Mouse (Mus musculus) MEL (cell line): Measurements from ENCODE around the gene Sccpdh. TPM values are rescaled to one million over a fixed set of nuclear protein-coding genes. Genes with fewer than 3 reads are reported as not detected.
A peak's percentile ranks its signal among the peaks of the same experiment; 100 is the strongest.
"Not testable (repeated sequence)": the region's sequence is repeated elsewhere in the genome, so short reads cannot be mapped to it uniquely, and the experiment has no call there.

Experiments used
- DNase-seq: peaks from one replicate; pipeline ENCODE4 v3.0.0; 2011; ENCODE audit warnings: low read depth, low spot score
- H3K27ac ChIP-seq: 2 replicates; pipeline ENCODE4 v1.5.1; 2012; ENCODE audit warnings: low read depth, mild to moderate bottlenecking, control low read depth, low read length, moderate library complexity; ENCODE audit not compliant: control insufficient read depth
- H3K27me3 ChIP-seq, 2 experiments: fragments of 150-350 bp in 1 of 2; sonication (generic) in 1 of 2; 2 replicates each; pipeline ENCODE4 v1.6.1; 2012; ENCODE audit warnings: low read length in 2 of 2, mild to moderate bottlenecking in 2 of 2, improper control_type of control experiment in 1 of 2, moderate library complexity in 1 of 2; ENCODE audit not compliant: insufficient read depth in 2 of 2, control insufficient read depth in 1 of 2
- H3K36me3 ChIP-seq, 2 experiments: 2 replicates each; pipeline ENCODE4 v1.6.1; 2012 to 2014; ENCODE audit warnings: low read length in 2 of 2, improper control_type of control experiment in 1 of 2, inconsistent platforms in 1 of 2, mild to moderate bottlenecking in 1 of 2; ENCODE audit not compliant: insufficient read depth in 2 of 2, control insufficient read depth in 1 of 2
- H3K4me1 ChIP-seq, 2 experiments: fragments of 150-350 bp in 1 of 2; sonication (generic) in 1 of 2; 2 replicates each; pipeline ENCODE4 v1.6.1; 2012; ENCODE audit warnings: low read length in 2 of 2, improper control_type of control experiment in 1 of 2, mild to moderate bottlenecking in 1 of 2; ENCODE audit not compliant: insufficient read depth in 2 of 2, control insufficient read depth in 1 of 2
- H3K4me3 ChIP-seq, 2 experiments: fragments of 150-350 bp in 1 of 2; sonication (generic) in 1 of 2; 2 replicates each; pipeline ENCODE4 v1.5.1; 2012; ENCODE audit warnings: low read depth in 2 of 2, low read length in 2 of 2, mild to moderate bottlenecking in 2 of 2, moderate library complexity in 2 of 2, control low read depth in 1 of 2, improper control_type of control experiment in 1 of 2; ENCODE audit not compliant: control insufficient read depth in 1 of 2, insufficient read depth in 1 of 2
- H3K79me2 ChIP-seq: 2 replicates; pipeline ENCODE4 v1.6.1; 2012; ENCODE audit warnings: mild to moderate bottlenecking, low read length, moderate library complexity; ENCODE audit not compliant: control insufficient read depth, poor library complexity, insufficient read depth
- H3K9ac ChIP-seq: 2 replicates; pipeline ENCODE4 v1.6.1; 2012; ENCODE audit warnings: low read depth, mild to moderate bottlenecking, control low read depth, low read length, moderate library complexity; ENCODE audit not compliant: control insufficient read depth, poor library complexity, severe bottlenecking
- H3K9me3 ChIP-seq: fragments of 150-350 bp; sonication (generic); replicated peaks from 2 replicates; pipeline ENCODE4 v1.6.1; 2012; ENCODE audit warnings: mild to moderate bottlenecking, low read length, improper control_type of control experiment, moderate library complexity; ENCODE audit not compliant: insufficient read depth
- BHLHE40 ChIP-seq: IDR thresholded peaks from 2 replicates; pipeline ENCODE4 v1.6.1; 2012; ENCODE audit warnings: low read depth, mild to moderate bottlenecking, inconsistent platforms, low read length, improper control_type of control experiment, borderline replicate concordance
- CHD2 ChIP-seq: IDR thresholded peaks from 2 replicates; pipeline ENCODE4 v1.6.1; 2011; ENCODE audit warnings: low read length, improper control_type of control experiment
- CTCF ChIP-seq, 3 experiments: IDR thresholded peaks in 2 of 3; conservative IDR thresholded peaks in 1 of 3; 2 replicates each; pipeline ENCODE4 v1.5.1; 2011 to 2012; ENCODE audit warnings: low read length in 3 of 3, low read depth in 2 of 3, mild to moderate bottlenecking in 2 of 3, improper control_type of control experiment in 1 of 3, inconsistent platforms in 1 of 3, mixed read lengths in 1 of 3, moderate library complexity in 1 of 3; ENCODE audit not compliant: control insufficient read depth in 1 of 3, insufficient read depth in 1 of 3, poor library complexity in 1 of 3, severe bottlenecking in 1 of 3
- E2F4 ChIP-seq: IDR thresholded peaks from 2 replicates; pipeline ENCODE4 v1.6.1; 2011; ENCODE audit warnings: low read depth, low read length, improper control_type of control experiment, borderline replicate concordance
- EP300 ChIP-seq, 2 experiments: IDR thresholded peaks; 2 replicates each; pipeline ENCODE4 v1.6.1; 2011; ENCODE audit warnings: improper control_type of control experiment in 2 of 2, low read length in 2 of 2, low read depth in 1 of 2, mild to moderate bottlenecking in 1 of 2
- ETS1 ChIP-seq: IDR thresholded peaks from 2 replicates; pipeline ENCODE4 v1.6.1; 2012; ENCODE audit warnings: low read depth, mild to moderate bottlenecking, inconsistent platforms, low read length, improper control_type of control experiment, moderate library complexity
- GABPA ChIP-seq: IDR thresholded peaks from 2 replicates; pipeline ENCODE4 v1.6.1; 2012; ENCODE audit warnings: low read depth, mild to moderate bottlenecking, inconsistent platforms, low read length, improper control_type of control experiment, moderate library complexity
- GATA1 ChIP-seq: IDR thresholded peaks from 2 replicates; pipeline ENCODE4 v1.6.1; 2011; ENCODE audit warnings: low read depth, low read length, improper control_type of control experiment
- HCFC1 ChIP-seq: IDR thresholded peaks from 2 replicates; pipeline ENCODE4 v1.6.1; 2012; ENCODE audit warnings: low read depth, mild to moderate bottlenecking, inconsistent platforms, low read length, improper control_type of control experiment, moderate library complexity
- JUND ChIP-seq: IDR thresholded peaks from 2 replicates; pipeline ENCODE4 v1.6.1; 2011; ENCODE audit warnings: low read depth, mild to moderate bottlenecking, improper control_type of control experiment, low read length
- KAT2A ChIP-seq: conservative IDR thresholded peaks from 2 replicates; pipeline ENCODE4 v1.6.1; 2012; ENCODE audit warnings: low read depth, low read length, improper control_type of control experiment, inconsistent platforms
- MAFK ChIP-seq: IDR thresholded peaks from 2 replicates; pipeline ENCODE4 v1.6.1; 2011; ENCODE audit warnings: low read depth, mild to moderate bottlenecking, low read length, improper control_type of control experiment, borderline replicate concordance
- MAX ChIP-seq: IDR thresholded peaks from 2 replicates; pipeline ENCODE4 v1.6.1; 2011; ENCODE audit warnings: low read length, improper control_type of control experiment
- MEF2A ChIP-seq: IDR thresholded peaks from 2 replicates; pipeline ENCODE4 v1.6.1; 2014; ENCODE audit warnings: low read depth, mild to moderate bottlenecking, inconsistent platforms, low read length, improper control_type of control experiment; ENCODE audit not compliant: poor library complexity, insufficient replicate concordance, severe bottlenecking; ENCODE audit errors: extremely low read depth
- MXI1 ChIP-seq: IDR thresholded peaks from 2 replicates; pipeline ENCODE4 v1.6.1; 2011; ENCODE audit warnings: mild to moderate bottlenecking, low read depth, low read length, improper control_type of control experiment
- MYB ChIP-seq: IDR thresholded peaks from 2 replicates; pipeline ENCODE4 v1.6.1; 2011; ENCODE audit warnings: mild to moderate bottlenecking, low read depth, low read length, improper control_type of control experiment
- MYC ChIP-seq: IDR thresholded peaks from 2 replicates; pipeline ENCODE4 v1.6.1; 2011; ENCODE audit warnings: low read depth, mild to moderate bottlenecking, low read length, improper control_type of control experiment, moderate library complexity
- NELFE ChIP-seq: IDR thresholded peaks from 2 replicates; pipeline ENCODE4 v1.6.1; 2011; ENCODE audit warnings: low read depth, low read length, improper control_type of control experiment
- NRF1 ChIP-seq: IDR thresholded peaks from 2 replicates; pipeline ENCODE4 v1.6.1; 2014; ENCODE audit warnings: low read depth, mild to moderate bottlenecking, inconsistent platforms, low read length, improper control_type of control experiment, moderate library complexity; ENCODE audit not compliant: poor library complexity, insufficient read depth, severe bottlenecking
- POLR2A ChIP-seq, 2 experiments: IDR thresholded peaks; 2 replicates each; pipeline ENCODE4 v1.6.1; 2011 to 2012; ENCODE audit warnings: low read length in 2 of 2, mild to moderate bottlenecking in 2 of 2, control low read depth in 1 of 2, improper control_type of control experiment in 1 of 2, low read depth in 1 of 2, moderate library complexity in 1 of 2; ENCODE audit not compliant: control insufficient read depth in 1 of 2, insufficient read depth in 1 of 2, poor library complexity in 1 of 2
- POLR2AphosphoS2 ChIP-seq: IDR thresholded peaks from 2 replicates; pipeline ENCODE4 v1.6.1; 2011; ENCODE audit warnings: low read length, improper control_type of control experiment
- POLR2AphosphoS5 ChIP-seq: IDR thresholded peaks from 2 replicates; pipeline ENCODE4 v1.6.1; 2012; ENCODE audit warnings: low read depth, borderline replicate concordance, mild to moderate bottlenecking, inconsistent platforms, low read length, moderate library complexity, mixed read lengths
- SIN3A ChIP-seq: IDR thresholded peaks from 2 replicates; pipeline ENCODE4 v1.6.1; 2012; ENCODE audit warnings: low read length, improper control_type of control experiment, inconsistent platforms
- TAL1 ChIP-seq: IDR thresholded peaks from 2 replicates; pipeline ENCODE4 v1.6.1; 2012; ENCODE audit warnings: mild to moderate bottlenecking, inconsistent platforms, low read length, moderate library complexity, mixed read lengths
- TBP ChIP-seq: IDR thresholded peaks from 2 replicates; pipeline ENCODE4 v1.8.0; 2011; ENCODE audit warnings: low read depth, low read length, improper control_type of control experiment
- TCF12 ChIP-seq: IDR thresholded peaks from 2 replicates; pipeline ENCODE4 v1.6.1; 2014; ENCODE audit warnings: low read depth, mild to moderate bottlenecking, inconsistent platforms, low read length, improper control_type of control experiment, moderate library complexity
- UBTF ChIP-seq: IDR thresholded peaks from 2 replicates; pipeline ENCODE4 v1.6.1; 2012; ENCODE audit warnings: low read depth, mild to moderate bottlenecking, inconsistent platforms, low read length, improper control_type of control experiment, moderate library complexity, borderline replicate concordance; ENCODE audit not compliant: insufficient read depth
- USF2 ChIP-seq, 2 experiments: IDR thresholded peaks; 2 replicates each; pipeline ENCODE4 v1.6.1; 2011 to 2012; ENCODE audit warnings: improper control_type of control experiment in 2 of 2, low read length in 2 of 2, borderline replicate concordance in 1 of 2, inconsistent platforms in 1 of 2, low read depth in 1 of 2, mild to moderate bottlenecking in 1 of 2; ENCODE audit not compliant: insufficient read depth in 1 of 2
- ZC3H11A ChIP-seq: IDR thresholded peaks from 2 replicates; pipeline ENCODE4 v1.6.1; 2012; ENCODE audit warnings: low read depth, mild to moderate bottlenecking, inconsistent platforms, low read length, improper control_type of control experiment
- ZNF384 ChIP-seq: IDR thresholded peaks from 2 replicates; pipeline ENCODE4 v1.6.1; 2012; ENCODE audit warnings: low read depth, mild to moderate bottlenecking, inconsistent platforms, low read length, improper control_type of control experiment
- polyA plus RNA-seq, 2 experiments: library from polyadenylated mRNA; stranded (reverse) in 1 of 2; unstranded in 1 of 2; fragments of >175 nt in 1 of 2; fragments of >200 nt in 1 of 2; gene quantifications; 2 replicates each; pipeline versions ENCODE4 v1.2.1 to v1.2.4; 2012; ENCODE audit warnings: low replicate concordance in 2 of 2, low read depth in 1 of 2; ENCODE audit not compliant: insufficient read length in 2 of 2, insufficient read depth in 1 of 2, missing spikeins in 1 of 2
- total RNA-seq: library from RNA; depleted of rRNA; stranded (reverse); fragments of 300-350 nt; gene quantifications from 2 replicates; pipeline ENCODE4 v1.2.3, GENCODE M21; 2012

The Sccpdh gene
- total and polyA plus RNA-seq, 3 experiments: 18.5 to 18.7 TPM; not detected in 1

- DNase-seq, H3K4me3 ChIP-seq, H3K9me3 ChIP-seq, H3K27me3 ChIP-seq, H3K36me3 ChIP-seq, H3K79me2 ChIP-seq, H3K9ac ChIP-seq: not testable (repeated sequence)
- peak; percentile 9; the same call in 1 of the 2 replicates for TF ChIP-seq TCF12
- TF ChIP-seq TAL1: peak; percentile 36; the same call in 1 of the 2 replicates
- peak in 1 of 2 experiments; percentile 20; a peak in 1 of 4 replicates for TF ChIP-seq EP300 (IDR thresholded peaks at IDR 0.05; ENCODE audit: low read depth in 1 of 2, low read length in 2 of 2)
- Histone ChIP-seq H3K27ac (peak overlapping the region; percentile 77), H3K4me1 (peaks cover 4 to 23% of the 10 kb centered on the region in 2 experiments; a peak in 3 of 4 replicates)
These were observed 47.3 kb downstream of the Sccpdh start for GRCm38 (mm10) chr1:179715289-179715688.

GRCm38 (mm10) chr1:179715786-179716185 lies 47.8 kb downstream of the Sccpdh start:
- H3K9ac ChIP-seq: 0 out of 2 replicates have a peak overlapping the region, but pooled peaks have one; percentile 18
- peaks cover 0 to 8% of the 10 kb centered on the region in 2 experiments; a peak in 2 of 4 replicates for H3K36me3 ChIP-seq
- peaks cover 4 to 19% of the 10 kb centered on the region in 2 experiments; a peak in 3 of 4 replicates for H3K4me1 ChIP-seq
- DNase-seq: peak; percentile 86
- H3K9me3 ChIP-seq: no peaks in the 10 kb centered on the region
- H3K79me2 ChIP-seq: no peaks in the 10 kb centered on the region
- H3K27ac ChIP-seq: peak overlapping the region; percentile 77
- no peak overlapping the region for H3K4me3 ChIP-seq
- H3K27me3 ChIP-seq: no peaks in the 10 kb centered on the region
- TF ChIP-seq ZNF384: no peak
- peak; percentile 64 for TF ChIP-seq ETS1
- no peak for TF ChIP-seq POLR2A (IDR thresholded peaks at IDR 0.05; ENCODE audit: control insufficient read depth in 1 of 2, insufficient read depth in 1 of 2, low read depth in 1 of 2, low read length in 2 of 2, poor library complexity in 1 of 2)
- peak; percentile 49 to 67; a peak in 3 of 4 replicates for TF ChIP-seq EP300 (IDR thresholded peaks at IDR 0.05; ENCODE audit: low read depth in 1 of 2, low read length in 2 of 2)
- TF ChIP-seq TAL1: peak; percentile 52
- no peak for TF ChIP-seq USF2 (IDR thresholded peaks at IDR 0.05; ENCODE audit: borderline replicate concordance in 1 of 2, insufficient read depth in 1 of 2, low read depth in 1 of 2, low read length in 2 of 2)
- no peak for TF ChIP-seq MYC
- no peak for TF ChIP-seq MAX
- peak; percentile 86 for TF ChIP-seq GABPA
- TF ChIP-seq MAFK: peak; percentile 91
- peak in 1 of 3 experiments; percentile 24; a peak in 2 of 6 replicates for TF ChIP-seq CTCF (IDR thresholded peaks at IDR 0.05 in 2 of 3, conservative IDR thresholded peaks at IDR 0.05 in 1 of 3; ENCODE audit: control insufficient read depth in 1 of 3, insufficient read depth in 1 of 3, low read depth in 2 of 3, low read length in 3 of 3, poor library complexity in 1 of 3, severe bottlenecking in 1 of 3)
- TF ChIP-seq TCF12: peak; percentile 69
- no peak for TF ChIP-seq JUND
- TF ChIP-seq MEF2A: no peak
- no peak for TF ChIP-seq BHLHE40
- TF ChIP-seq NELFE: no peak
- TF ChIP-seq NRF1: no peak
- no peak for TF ChIP-seq KAT2A
- TF ChIP-seq POLR2AphosphoS2: no peak
- TF ChIP-seq ZC3H11A: no peak
- TF ChIP-seq MYB: no peak
- no peak for TF ChIP-seq POLR2AphosphoS5
- TF ChIP-seq CHD2: no peak
- no peak for TF ChIP-seq E2F4
- peak; percentile 29; the same call in 1 of the 2 replicates for TF ChIP-seq MXI1
- TF ChIP-seq HCFC1: no peak
- TF ChIP-seq GATA1: peak; percentile 41; the same call in 1 of the 2 replicates
- TF ChIP-seq SIN3A: peak; percentile 32; the same call in 1 of the 2 replicates
- TF ChIP-seq TBP: no peak
- no peak for TF ChIP-seq UBTF
